Mouse (Mus musculus) CH12.LX (cell line): Measurements from ENCODE around the gene Prkg1. TPM values are rescaled to one million over a fixed set of nuclear protein-coding genes. Genes with fewer than 3 reads are reported as not detected.

Source experiments
- DNase-seq: peaks from one replicate; pipeline ENCODE4 v3.0.0-alpha.2; 2013; ENCODE audit errors: extremely low read depth
- H3K27ac ChIP-seq: 2 replicates; pipeline ENCODE4 v1.5.1; 2012; ENCODE audit warnings: low read depth, mild to moderate bottlenecking, control low read depth, moderate library complexity; ENCODE audit not compliant: insufficient read depth
- H3K27me3 ChIP-seq: replicated peaks from 2 replicates; pipeline ENCODE3; 2012; ENCODE audit warnings: inconsistent platforms
- H3K36me3 ChIP-seq, 2 experiments: replicated peaks in 1 of 2; 2 replicates each; pipeline versions ENCODE3 to v1.6.1; 2012; ENCODE audit warnings: inconsistent platforms in 1 of 2, low read length in 1 of 2, mild to moderate bottlenecking in 1 of 2, mixed read lengths in 1 of 2, moderate library complexity in 1 of 2; ENCODE audit not compliant: control insufficient read depth in 1 of 2, insufficient read depth in 1 of 2
- H3K4me1 ChIP-seq, 2 experiments: 2 replicates each; pipeline ENCODE4 v1.6.1; 2012; ENCODE audit warnings: inconsistent platforms in 1 of 2, moderate library complexity in 1 of 2; ENCODE audit not compliant: insufficient read depth in 2 of 2, control insufficient read depth in 1 of 2
- H3K4me2 ChIP-seq: 2 replicates; pipeline ENCODE4 v1.6.1; 2012; ENCODE audit warnings: low read depth, mild to moderate bottlenecking, control low read depth; ENCODE audit not compliant: poor library complexity, insufficient read depth, severe bottlenecking
- H3K4me3 ChIP-seq, 3 experiments: fragments of 150-350 bp in 1 of 3; sonication (generic) in 1 of 3; replicated peaks in 1 of 3; 2 replicates each; pipeline versions ENCODE3 to v1.5.1; 2011 to 2012; ENCODE audit warnings: low read depth in 2 of 3, low read length in 2 of 3, mild to moderate bottlenecking in 2 of 3, moderate library complexity in 2 of 3, control low read depth in 1 of 3, improper control_type of control experiment in 1 of 3, inconsistent platforms in 1 of 3, mixed read lengths in 1 of 3; ENCODE audit not compliant: poor library complexity in 1 of 3
- H3K79me2 ChIP-seq: replicated peaks from 2 replicates; pipeline ENCODE4 v1.6.1; 2012; ENCODE audit warnings: mild to moderate bottlenecking, moderate library complexity; ENCODE audit not compliant: control insufficient read depth, poor library complexity, insufficient read depth, severe bottlenecking; ENCODE audit errors: extremely low read depth
- H3K9ac ChIP-seq: 2 replicates; pipeline ENCODE4 v1.6.1; 2012; ENCODE audit warnings: low read depth, mild to moderate bottlenecking, control low read depth, moderate library complexity; ENCODE audit not compliant: insufficient read depth
- H3K9me3 ChIP-seq: replicated peaks from 2 replicates; pipeline ENCODE3; 2012; ENCODE audit warnings: low read length, inconsistent platforms, mixed read lengths
- CHD2 ChIP-seq: IDR thresholded peaks from 2 replicates; pipeline ENCODE4 v1.6.1; 2011; ENCODE audit warnings: low read length, improper control_type of control experiment
- CTCF ChIP-seq, 2 experiments: IDR thresholded peaks in 1 of 2; conservative IDR thresholded peaks in 1 of 2; 2 replicates each; pipeline ENCODE4 v1.5.1; 2011 to 2012; ENCODE audit warnings: low read depth in 2 of 2, low read length in 2 of 2, improper control_type of control experiment in 1 of 2, inconsistent platforms in 1 of 2, mild to moderate bottlenecking in 1 of 2, moderate library complexity in 1 of 2
- E2F4 ChIP-seq: IDR thresholded peaks from 2 replicates; pipeline ENCODE4 v1.6.1; 2011; ENCODE audit warnings: low read depth, low read length, improper control_type of control experiment; ENCODE audit not compliant: insufficient replicate concordance
- EP300 ChIP-seq: IDR thresholded peaks from 2 replicates; pipeline ENCODE4 v1.6.1; 2011; ENCODE audit warnings: low read length, improper control_type of control experiment
- ETS1 ChIP-seq: conservative IDR thresholded peaks from 2 replicates; pipeline ENCODE4 v1.6.1; 2012; ENCODE audit warnings: low read depth, mild to moderate bottlenecking, inconsistent platforms, low read length, improper control_type of control experiment, moderate library complexity
- HCFC1 ChIP-seq: IDR thresholded peaks from 2 replicates; pipeline ENCODE4 v1.6.1; 2012; ENCODE audit warnings: low read depth, mild to moderate bottlenecking, inconsistent platforms, low read length, improper control_type of control experiment
- IRF4 ChIP-seq: IDR thresholded peaks from 2 replicates; pipeline ENCODE4 v1.6.1; 2014; ENCODE audit warnings: low read depth, mild to moderate bottlenecking, inconsistent platforms, low read length, improper control_type of control experiment
- KAT2A ChIP-seq: IDR thresholded peaks from 2 replicates; pipeline ENCODE4 v1.6.1; 2012; ENCODE audit warnings: low read length, improper control_type of control experiment, inconsistent platforms; ENCODE audit not compliant: insufficient replicate concordance
- MAFK ChIP-seq: IDR thresholded peaks from 2 replicates; pipeline ENCODE4 v1.6.1; 2011; ENCODE audit warnings: low read length, improper control_type of control experiment; ENCODE audit not compliant: insufficient replicate concordance
- MAZ ChIP-seq: IDR thresholded peaks from 2 replicates; pipeline ENCODE4 v1.6.1; 2012; ENCODE audit warnings: low read depth, mild to moderate bottlenecking, inconsistent platforms, low read length, improper control_type of control experiment, moderate library complexity
- MEF2A ChIP-seq: IDR thresholded peaks from 2 replicates; pipeline ENCODE4 v1.6.1; 2014; ENCODE audit warnings: low read depth, mild to moderate bottlenecking, inconsistent platforms, low read length, improper control_type of control experiment, borderline replicate concordance
- NELFE ChIP-seq: IDR thresholded peaks from 2 replicates; pipeline ENCODE4 v1.6.1; 2011; ENCODE audit warnings: low read depth, low read length, improper control_type of control experiment
- NRF1 ChIP-seq: IDR thresholded peaks from 2 replicates; pipeline ENCODE4 v1.6.1; 2014; ENCODE audit warnings: low read depth, mild to moderate bottlenecking, inconsistent platforms, low read length, improper control_type of control experiment, moderate library complexity
- PAX5 ChIP-seq: IDR thresholded peaks from 2 replicates; pipeline ENCODE4 v1.6.1; 2012; ENCODE audit warnings: low read length, inconsistent platforms, mixed read lengths
- POLR2A ChIP-seq: IDR thresholded peaks from 2 replicates; pipeline ENCODE4 v1.6.1; 2011; ENCODE audit warnings: low read depth, mild to moderate bottlenecking, improper control_type of control experiment, low read length
- RAD21 ChIP-seq: IDR thresholded peaks from 2 replicates; pipeline ENCODE4 v1.6.1; 2011; ENCODE audit warnings: low read depth, mild to moderate bottlenecking, low read length, improper control_type of control experiment, moderate library complexity
- RCOR1 ChIP-seq: conservative IDR thresholded peaks from 2 replicates; pipeline ENCODE4 v1.6.1; 2012; ENCODE audit warnings: low read depth, mild to moderate bottlenecking, inconsistent platforms, low read length, improper control_type of control experiment
- SIN3A ChIP-seq: IDR thresholded peaks from 2 replicates; pipeline ENCODE4 v1.6.1; 2012; ENCODE audit warnings: low read length, improper control_type of control experiment, inconsistent platforms
- SMC3 ChIP-seq: IDR thresholded peaks from 2 replicates; pipeline ENCODE4 v1.6.1; 2011; ENCODE audit warnings: low read depth, low read length, improper control_type of control experiment
- TBP ChIP-seq: conservative IDR thresholded peaks from 2 replicates; pipeline ENCODE4 v1.6.1; 2011; ENCODE audit warnings: low read depth, low read length, improper control_type of control experiment
- TCF12 ChIP-seq: IDR thresholded peaks from 2 replicates; pipeline ENCODE4 v1.6.1; 2014; ENCODE audit warnings: low read depth, mild to moderate bottlenecking, inconsistent platforms, low read length, improper control_type of control experiment
- USF1 ChIP-seq: IDR thresholded peaks from 2 replicates; pipeline ENCODE4 v1.6.1; 2014; ENCODE audit warnings: low read depth, mild to moderate bottlenecking, inconsistent platforms, low read length, improper control_type of control experiment
- ZKSCAN1 ChIP-seq: IDR thresholded peaks from 2 replicates; pipeline ENCODE4 v1.6.1; 2012; ENCODE audit warnings: low read depth, inconsistent platforms, low read length, improper control_type of control experiment, borderline replicate concordance
- ZNF384 ChIP-seq: IDR thresholded peaks from 2 replicates; pipeline ENCODE4 v1.6.1; 2012; ENCODE audit warnings: low read depth, low read length, improper control_type of control experiment, inconsistent platforms
- dilution Hi-C: fragments of 300-500 bp; cut with MboI; formaldehyde crosslinking; loops from 2 replicates; pipeline ENCODE4 v1.14.3; 2020; ENCODE audit warnings: low sequenced_read_pairs; ENCODE audit not compliant: extremely low pct_unique_long_range_greater_than_20kb, extremely low pct_ligation_motif_present
- in situ Hi-C: fragments of 300-500 bp; cut with MboI; formaldehyde crosslinking; loops from 3 replicates; pipeline ENCODE4 v1.14.3; 2019; ENCODE audit warnings: low sequenced_read_pairs, low pct_ligation_motif_present, low pct_unique_long_range_greater_than_20kb, mixed read lengths
- polyA plus RNA-seq: library from polyadenylated mRNA; unstranded; fragments of >175 nt; gene quantifications from 2 replicates; pipeline ENCODE4 v1.2.1, GENCODE M21; 2012; ENCODE audit warnings: low read depth; ENCODE audit not compliant: insufficient read length
- total RNA-seq, 2 experiments: library from RNA; depleted of rRNA; stranded (reverse); fragments of 300-350 nt in 1 of 2; fragments of >200 nt in 1 of 2; gene quantifications; 2 replicates each; pipeline ENCODE4 v1.2.3; 2012 to 2014

Prkg1 gene
- total and polyA plus RNA-seq, 3 experiments, result not detected

- no peaks in the 10 kb centered on the region for H3K4me1 ChIP-seq
- no peaks in the 10 kb centered on the region for H3K36me3 ChIP-seq
- H3K79me2 ChIP-seq, result no peaks in the 10 kb centered on the region
- no peak overlapping the region for H3K4me2 ChIP-seq
- no peak overlapping the region for H3K4me3 ChIP-seq
- H3K27me3 ChIP-seq, result no peaks in the 10 kb centered on the region
- no peak overlapping the region for H3K9ac ChIP-seq
- DNase-seq, result no peak
- dilution Hi-C loops (no loop called here), in situ Hi-C loops (no loop called here)
- H3K9me3 ChIP-seq, result no peaks in the 10 kb centered on the region
- no peak overlapping the region for H3K27ac ChIP-seq
- TF ChIP-seq TCF12 (no peak), SIN3A (no peak), IRF4 (no peak), MAZ (no peak), USF1 (no peak), MAFK (no peak), ZKSCAN1 (no peak), CHD2 (no peak), ETS1 (no peak), ZNF384 (no peak), PAX5 (no peak), RCOR1 (no peak), NELFE (no peak), SMC3 (no peak), RAD21 (no peak)
Measured at GRCm38 (mm10) chr19:31507831-31508230, 257.0 kb downstream of the Prkg1 start.

GRCm38 (mm10) chr19:31506296-31506695, 258.5 kb downstream of the Prkg1 start:
- Histone ChIP-seq H3K4me2 (no peak overlapping the region), H3K4me1 (no peaks in the 10 kb centered on the region), H3K4me3 (no peak overlapping the region), H3K27ac (no peak overlapping the region), H3K79me2 (no peaks in the 10 kb centered on the region), H3K27me3 (no peaks in the 10 kb centered on the region), H3K9me3 (no peaks in the 10 kb centered on the region), H3K9ac (no peak overlapping the region), H3K36me3 (no peaks in the 10 kb centered on the region)
- in situ Hi-C loops, result no loop called here
- TF ChIP-seq ETS1, result no peak
- no peak for TF ChIP-seq CHD2
- TF ChIP-seq POLR2A, result no peak
- no peak for TF ChIP-seq MEF2A
- TF ChIP-seq RAD21, result no peak
- TF ChIP-seq KAT2A, result no peak
- no peak for TF ChIP-seq E2F4
- TF ChIP-seq TBP, result no peak
- no peak for TF ChIP-seq RCOR1
- no peak for TF ChIP-seq CTCF (conservative IDR thresholded peaks at IDR 0.05 in 1 of 2, IDR thresholded peaks at IDR 0.05 in 1 of 2; ENCODE audit: low read depth in 2 of 2, low read length in 2 of 2)
- no peak for TF ChIP-seq MAFK
- no peak for TF ChIP-seq EP300
- no peak for TF ChIP-seq USF1
- TF ChIP-seq NRF1, result no peak
- no peak for TF ChIP-seq HCFC1
- TF ChIP-seq MAZ, result no peak
- TF ChIP-seq SIN3A, result no peak
- dilution Hi-C loops, result no loop called here
- DNase-seq, result no peak
